Comparison of ENCODE assay signal across 8 mouse cellular contexts in the genomic region with DNA sequence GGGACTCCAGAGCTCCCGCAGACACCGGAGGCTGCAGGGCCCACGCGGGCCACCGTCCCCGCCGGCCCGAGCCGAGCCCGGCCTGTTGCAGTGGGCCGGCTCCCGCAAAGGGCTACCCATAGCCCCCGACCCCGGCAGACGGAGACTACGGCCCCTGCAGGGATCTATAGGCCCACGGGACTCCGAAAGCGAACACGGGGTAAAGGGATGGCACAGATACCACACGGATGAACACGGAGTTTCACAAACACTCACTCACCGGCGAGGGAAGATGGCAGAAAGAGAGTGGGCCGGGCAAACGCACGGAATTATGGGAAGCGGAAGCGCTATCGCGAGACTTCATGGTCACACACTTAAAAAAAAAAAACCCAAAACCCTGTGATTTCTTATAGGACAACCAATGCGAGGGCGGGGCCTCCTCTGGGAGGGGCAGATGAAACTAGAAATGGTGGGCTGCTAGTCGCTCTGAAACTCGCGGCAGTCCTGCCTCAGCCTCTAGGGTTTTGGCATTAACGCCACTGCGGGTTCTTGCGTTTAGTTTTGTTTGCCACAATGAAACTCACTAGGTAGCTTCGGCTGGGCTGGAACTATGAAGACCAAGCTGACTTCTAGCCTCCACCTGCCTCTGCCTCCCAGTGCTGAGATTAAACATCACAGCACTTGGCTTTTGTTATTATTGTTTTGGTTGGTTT. TPM values are rescaled to one million over a fixed set of nuclear protein-coding genes. Genes with fewer than 3 reads are reported as not detected.
DNase-seq lines count a peak whose midpoint lies in the region; ATAC-seq and TF ChIP-seq lines count a peak whose summit lies in the region.

Gene Rps15a, minus strand, starts transcription at position 312 of the 692 bp plus-strand sequence.

- peak within 1 kb of the TSS; percentile 91 for H3K27ac ChIP-seq in forebrain, embryonic 12.5 days
- H3K27ac ChIP-seq in heart, postnatal 0 days (ENCODE audit: low read depth), result peak within 1 kb of the TSS; percentile 88
- H3K27ac ChIP-seq in liver, embryonic 16.5 days (ENCODE audit: low read length), result peak within 1 kb of the TSS; percentile 83
- peak within 1 kb of the TSS; percentile 87 for H3K27ac ChIP-seq in neural tube, embryonic 13.5 days (replicated peaks)
- peak within 1 kb of the TSS; percentile 94 for H3K27ac ChIP-seq in testis, adult 2 months (ENCODE audit: control insufficient read depth, insufficient read depth, low read depth, low read length)

- peak within 1 kb of the TSS; percentile 94 for H3K4me2 ChIP-seq in forebrain, embryonic 12.5 days
- H3K4me2 ChIP-seq in heart, postnatal 0 days (ENCODE audit: low read depth, low read length), result peak within 1 kb of the TSS; percentile 92
- H3K4me2 ChIP-seq in liver, embryonic 16.5 days (ENCODE audit: low read depth, low read length), result peak within 1 kb of the TSS; percentile 88
- H3K4me2 ChIP-seq in neural tube, embryonic 13.5 days, result peak within 1 kb of the TSS; percentile 99

- peak; percentile 97 for TF ChIP-seq EP300 in heart, postnatal 0 days (IDR thresholded peaks at IDR 0.05; ENCODE audit: low read depth)

- H3K9me3 ChIP-seq in E14TG2a.4 (ENCODE audit: low read length), result peaks cover 29% of the 10 kb centered on the region; the same call in 1 of the 2 replicates
- H3K9me3 ChIP-seq in forebrain, embryonic 12.5 days, result no peaks in the 10 kb centered on the region
- no peaks in the 10 kb centered on the region for H3K9me3 ChIP-seq in heart, postnatal 0 days (replicated peaks; ENCODE audit: control insufficient read depth, low read length)
- no peaks in the 10 kb centered on the region for H3K9me3 ChIP-seq in liver, embryonic 16.5 days (replicated peaks; ENCODE audit: control insufficient read depth, low read length)
- no peaks in the 10 kb centered on the region for H3K9me3 ChIP-seq in neural tube, embryonic 13.5 days

- DNase-seq in c-Kit-positive CD71-positive TER-119-positive erythroid progenitor cells, embryonic 14.5 days (ENCODE audit: low spot score), result peak; percentile 97
- peak; percentile 93 for DNase-seq in heart, postnatal 0 days (ENCODE audit: low spot score)
- peak; percentile 96 to 98 for DNase-seq in kidney, postnatal 4 days

- no peak for TF ChIP-seq CTCF in E14TG2a.4 (conservative IDR thresholded peaks at IDR 0.05; ENCODE audit: low read length)
- no peak for TF ChIP-seq CTCF in heart, postnatal 0 days (IDR thresholded peaks at IDR 0.05; ENCODE audit: low read depth)
- TF ChIP-seq CTCF in testis, adult 2 months (IDR thresholded peaks at IDR 0.05; ENCODE audit: control insufficient read depth, insufficient read depth, insufficient replicate concordance, low read depth, low read length), result no peak

- no peaks in the 10 kb centered on the region for H3K27me3 ChIP-seq in E14TG2a.4 (ENCODE audit: insufficient read depth, low read length)
- H3K27me3 ChIP-seq in forebrain, embryonic 12.5 days, result no peaks in the 10 kb centered on the region
- no peaks in the 10 kb centered on the region for H3K27me3 ChIP-seq in heart, postnatal 0 days (ENCODE audit: control insufficient read depth, insufficient read depth, low read length)
- no peaks in the 10 kb centered on the region for H3K27me3 ChIP-seq in liver, embryonic 16.5 days (ENCODE audit: control insufficient read depth, insufficient read depth, low read depth, low read length)
- no peaks in the 10 kb centered on the region for H3K27me3 ChIP-seq in neural tube, embryonic 13.5 days
- no peaks in the 10 kb centered on the region for H3K27me3 ChIP-seq in testis, adult 2 months (ENCODE audit: control insufficient read depth, insufficient read depth, low read length)

- H3K9ac ChIP-seq in forebrain, embryonic 12.5 days, result peak within 1 kb of the TSS; percentile 99
- H3K9ac ChIP-seq in heart, postnatal 0 days (replicated peaks; ENCODE audit: low read depth, low read length), result peak within 1 kb of the TSS; percentile 85
- peak within 1 kb of the TSS; percentile 93 for H3K9ac ChIP-seq in liver, embryonic 16.5 days (ENCODE audit: low read depth, low read length)
- H3K9ac ChIP-seq in neural tube, embryonic 13.5 days, result peak within 1 kb of the TSS; percentile 94

- H3K4me1 ChIP-seq in E14TG2a.4 (replicated peaks; ENCODE audit: low read depth, low read length), result peaks cover 75% of the 10 kb centered on the region
- H3K4me1 ChIP-seq in forebrain, embryonic 12.5 days, result peaks cover 47% of the 10 kb centered on the region
- peaks cover 37% of the 10 kb centered on the region for H3K4me1 ChIP-seq in heart, postnatal 0 days (ENCODE audit: control insufficient read depth, insufficient read depth)
- H3K4me1 ChIP-seq in liver, embryonic 16.5 days (ENCODE audit: control insufficient read depth, low read depth, low read length), result peaks cover 41% of the 10 kb centered on the region
- peaks cover 51% of the 10 kb centered on the region for H3K4me1 ChIP-seq in neural tube, embryonic 13.5 days (replicated peaks)
- peaks cover 3% of the 10 kb centered on the region for H3K4me1 ChIP-seq in testis, adult 2 months (ENCODE audit: control insufficient read depth, insufficient read depth, low read length)

- TF ChIP-seq POLR2A in testis, adult 2 months (IDR thresholded peaks at IDR 0.05; ENCODE audit: control insufficient read depth, low read depth, low read length), result peak; percentile 99

- peak; percentile 86 for ATAC-seq in forebrain, embryonic 12.5 days (ENCODE audit: low FRiP score)
- peak; percentile 88 for ATAC-seq in heart, postnatal 0 days (ENCODE audit: insufficient read depth, low read depth)
- peak; percentile 79 for ATAC-seq in liver, embryonic 16.5 days (ENCODE audit: low read depth)
- ATAC-seq in neural tube, embryonic 13.5 days (ENCODE audit: low read depth), result peak; percentile 80

- H3K4me3 ChIP-seq in E14TG2a.4 (replicated peaks; ENCODE audit: low read length), result peak within 1 kb of the TSS; percentile 99
- H3K4me3 ChIP-seq in forebrain, embryonic 12.5 days (replicated peaks), result peak within 1 kb of the TSS; percentile 86
- peak within 1 kb of the TSS; percentile 70 for H3K4me3 ChIP-seq in heart, postnatal 0 days (ENCODE audit: low read depth, low read length)
- H3K4me3 ChIP-seq in liver, embryonic 16.5 days (ENCODE audit: low read depth, low read length), result peak within 1 kb of the TSS; percentile 90
- H3K4me3 ChIP-seq in neural tube, embryonic 13.5 days, result peak within 1 kb of the TSS; percentile 83
- H3K4me3 ChIP-seq in testis, adult 2 months (ENCODE audit: control insufficient read depth, low read depth, low read length), result peak within 1 kb of the TSS; percentile 92

- H3K36me3 ChIP-seq in E14TG2a.4 (ENCODE audit: insufficient read depth, low read length), result peaks cover 78% of the 10 kb centered on the region
- peaks cover 69% of the 10 kb centered on the region for H3K36me3 ChIP-seq in forebrain, embryonic 12.5 days (replicated peaks)
- H3K36me3 ChIP-seq in heart, postnatal 0 days (replicated peaks; ENCODE audit: control insufficient read depth, insufficient read depth, low read length), result peaks cover 70% of the 10 kb centered on the region
- peaks cover 56% of the 10 kb centered on the region for H3K36me3 ChIP-seq in liver, embryonic 16.5 days (ENCODE audit: control insufficient read depth, insufficient read depth)
- peaks cover 70% of the 10 kb centered on the region for H3K36me3 ChIP-seq in neural tube, embryonic 13.5 days
- no peaks in the 10 kb centered on the region; the same call in 1 of the 2 replicates for H3K36me3 ChIP-seq in testis, adult 2 months (ENCODE audit: control insufficient read depth, insufficient read depth, low read length)

- under 1% methylated on average over 40 of the region's 40 CpGs for WGBS in forebrain, embryonic 12.5 days
- WGBS in heart, postnatal 0 days, result under 1% methylated on average over 40 of the region's 40 CpGs
- under 1% methylated on average over 40 of the region's 40 CpGs for WGBS in liver, embryonic 16.5 days (ENCODE audit: insufficient replicate concordance)
- WGBS in neural tube, embryonic 13.5 days, result under 1% methylated on average over 40 of the region's 40 CpGs

RNA-seq across cellular contexts. Expression of gene Rps15a, which starts in this region (rescaled TPM):
- 576 and 579 TPM in 2 replicates for polyA plus RNA-seq in forebrain, embryonic 12.5 days (2016; fragmentation: Nextera tagmentation; extraction: Ambion mirVana)
- 366 and 413 TPM in 2 replicates for total RNA-seq in heart, postnatal 0 days (2014; rRNA removed; ENCODE audit: low replicate concordance)
- 397 and 415 TPM in 2 replicates for polyA plus RNA-seq in heart, postnatal 0 days (2015; fragmentation: Nextera tagmentation; extraction: Ambion mirVana)
- 351 and 403 TPM in 2 replicates for polyA plus RNA-seq in liver, embryonic 16.5 days (2015; fragmentation: Nextera tagmentation; extraction: Ambion mirVana)
- 430 and 493 TPM in 2 replicates for polyA plus RNA-seq in neural tube, embryonic 13.5 days (2015; fragmentation: Nextera tagmentation; extraction: Ambion mirVana)
- 1,101 and 1,374 TPM in 2 replicates for polyA plus RNA-seq in testis, adult 2 months (2012; rRNA removed)

Comparison
In these comparisons a context has a peak if more than half of its experiments do, and no peak if none do; other contexts are left out.
1. Peak in every context shown above with its lines: DNase-seq, ATAC-seq, H3K4me3 ChIP-seq and H3K27ac ChIP-seq.